33 mouse cellular contexts compared by ENCODE assay signal in the genomic region with DNA sequence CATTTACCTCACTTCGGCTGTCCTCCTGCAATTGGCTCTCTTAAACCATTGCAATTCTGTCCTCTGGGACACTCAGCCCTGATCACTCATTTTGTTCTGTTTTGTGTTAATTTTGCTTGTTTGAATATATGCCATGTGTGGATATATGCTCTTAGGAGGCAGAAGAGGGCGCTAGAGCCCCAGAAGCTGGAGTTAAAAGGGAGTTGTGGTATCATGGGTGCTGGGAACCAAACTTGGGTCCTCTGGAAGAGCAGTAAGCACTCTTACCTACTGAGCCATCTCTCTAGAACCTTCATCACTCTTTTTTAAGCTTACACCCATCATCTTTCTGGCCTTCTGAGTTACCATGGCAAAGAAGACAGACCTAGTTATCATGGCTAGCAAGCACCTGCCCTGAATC. TPM values are rescaled to one million over a fixed set of nuclear protein-coding genes. Genes with fewer than 3 reads are reported as not detected.
DNase-seq lines count a peak whose midpoint lies in the region; ATAC-seq and TF ChIP-seq lines count a peak whose summit lies in the region.
"Had no signal": no experiment of that assay in that cellular context is flagged by ENCODE, and none has a peak within 500 bp of the region (broad histone marks: within the 10 kb centered on the region; RNA-seq: fewer than 3 reads in every experiment).

No protein-coding gene starts in this region.

- H3K9ac ChIP-seq in midbrain, postnatal 0 days (replicated peaks; ENCODE audit: low read length, poor library complexity, severe bottlenecking): no peak overlapping the region
- no peak overlapping the region for H3K9ac ChIP-seq in midbrain, embryonic 16.5 days (ENCODE audit: low read depth, low read length)
- peak overlapping the region; percentile 13; the same call in 1 of the 2 replicates for H3K9ac ChIP-seq in ES-E14 (ENCODE audit: insufficient read depth, low read depth, low read length, poor library complexity, severe bottlenecking)
- no peak overlapping the region for H3K9ac ChIP-seq in stomach, postnatal 0 days (ENCODE audit: low read length)
- H3K9ac ChIP-seq in kidney, embryonic 16.5 days (replicated peaks; ENCODE audit: low read length): no peak overlapping the region
- H3K9ac ChIP-seq: embryonic facial prominence, embryonic 15.5 days; forebrain, embryonic 12.5 days; heart, embryonic 12.5 days; hindbrain, embryonic 13.5 days; lung, embryonic 15.5 days had no signal

- no peak overlapping the region for H3K27ac ChIP-seq in layer of hippocampus, adult 2 months
- no peak overlapping the region for H3K27ac ChIP-seq in midbrain, postnatal 0 days (ENCODE audit: low read depth, low read length)
- no peak overlapping the region for H3K27ac ChIP-seq in midbrain, embryonic 16.5 days (ENCODE audit: low read length)
- peak overlapping the region; percentile 89 for H3K27ac ChIP-seq in ES-E14 (ENCODE audit: insufficient read depth, low read depth, low read length, poor library complexity, severe bottlenecking)
- H3K27ac ChIP-seq in stomach, postnatal 0 days (replicated peaks): no peak overlapping the region
- no peak overlapping the region for H3K27ac ChIP-seq in kidney, embryonic 16.5 days (ENCODE audit: low read length)
- H3K27ac ChIP-seq: embryonic facial prominence, embryonic 10.5 days; embryonic facial prominence, embryonic 15.5 days; forebrain, embryonic 12.5 days; hindbrain, embryonic 13.5 days; lung, embryonic 15.5 days had no signal

- no peak for DNase-seq in layer of hippocampus, adult 2 months (ENCODE audit: low spot score in 2 of 2)
- no peak for DNase-seq in layer of hippocampus, postnatal 10 days (ENCODE audit: low spot score in 2 of 2)
- no peak for DNase-seq in midbrain, postnatal 0 days (ENCODE audit: low spot score)
- no peak for DNase-seq in ES-E14 (ENCODE audit: low read depth, low spot score)
- no peak for DNase-seq in stomach, postnatal 0 days (ENCODE audit: low spot score)
- DNase-seq: adrenal gland, adult 8-10 months; cerebellum, adult 9-10 months; gastrocnemius, postnatal 14 days; heart, adult 18-20 months; heart, postnatal 4 days; kidney, adult 11 months; kidney, postnatal 25 days; liver; lung, postnatal 4 days; midbrain, embryonic 14.5 days; right cerebral cortex, postnatal 25 days; thymus, postnatal 4 days had no signal

- peaks cover 4% of the 10 kb centered on the region; the same call in 1 of the 2 replicates for H3K4me1 ChIP-seq in midbrain, postnatal 0 days (ENCODE audit: insufficient read depth, low read length)
- peaks cover 16% of the 10 kb centered on the region for H3K4me1 ChIP-seq in midbrain, embryonic 16.5 days (ENCODE audit: control insufficient read depth, insufficient read depth, low read length)
- H3K4me1 ChIP-seq in ES-E14 (ENCODE audit: control insufficient read depth in 2 of 2, insufficient read depth in 2 of 2, low read length in 2 of 2, poor library complexity in 1 of 2): peaks cover 4 to 8% of the 10 kb centered on the region in 2 experiments; a peak in 3 of 4 replicates
- H3K4me1 ChIP-seq in stomach, postnatal 0 days (replicated peaks; ENCODE audit: control insufficient read depth, insufficient read depth): peaks cover 9% of the 10 kb centered on the region; the same call in 1 of the 2 replicates
- H3K4me1 ChIP-seq in kidney, embryonic 16.5 days (ENCODE audit: insufficient read depth, low read length): peaks cover 36% of the 10 kb centered on the region

- TF ChIP-seq CTCF in layer of hippocampus, adult 2 months (conservative IDR thresholded peaks at IDR 0.05): peak; percentile 49
- 0 out of 2 replicates have a peak, but pooled peaks have one; percentile 19 for TF ChIP-seq CTCF in midbrain, postnatal 0 days (IDR thresholded peaks at IDR 0.05)
- TF ChIP-seq CTCF in stomach, postnatal 0 days (IDR thresholded peaks at IDR 0.05; ENCODE audit: low read depth): peak; percentile 26

- no peak overlapping the region for H3K4me2 ChIP-seq in midbrain, postnatal 0 days (ENCODE audit: low read depth, low read length, poor library complexity, severe bottlenecking)
- H3K4me2 ChIP-seq in midbrain, embryonic 16.5 days (ENCODE audit: low read length): no peak overlapping the region
- H3K4me2 ChIP-seq in stomach, postnatal 0 days (replicated peaks; ENCODE audit: low read depth): no peak overlapping the region
- H3K4me2 ChIP-seq in kidney, embryonic 16.5 days (replicated peaks; ENCODE audit: low read depth, low read length): no peak overlapping the region
- H3K4me2 ChIP-seq: embryonic facial prominence, embryonic 15.5 days; forebrain, embryonic 12.5 days; heart, embryonic 12.5 days; hindbrain, embryonic 13.5 days; lung, embryonic 15.5 days had no signal

- no peak for ATAC-seq in midbrain, postnatal 0 days (ENCODE audit: low FRiP score)
- no peak for ATAC-seq in midbrain, embryonic 16.5 days
- no peak for ATAC-seq in stomach, postnatal 0 days (ENCODE audit: low FRiP score, low TSS enrichment)
- ATAC-seq in kidney, embryonic 16.5 days (ENCODE audit: low FRiP score, low TSS enrichment): no peak

- TF ChIP-seq EP300 in stomach, postnatal 0 days (optimal IDR thresholded peaks at IDR 0.05): no peak

- in situ Hi-C loops in ES-E14 (cut with MboI; ENCODE audit: low sequenced_read_pairs in 2 of 2, unreplicated experiment in 2 of 2): no loop called here

- 74% methylated on average over 2 of the region's 2 CpGs for WGBS in midbrain, postnatal 0 days
- WGBS in midbrain, embryonic 16.5 days: 68% methylated on average over 2 of the region's 2 CpGs
- WGBS in stomach, postnatal 0 days: 58% methylated on average over 2 of the region's 2 CpGs
- WGBS in kidney, embryonic 16.5 days: 64% methylated on average over 2 of the region's 2 CpGs

- no peaks in the 10 kb centered on the region for H3K9me3 ChIP-seq in midbrain, postnatal 0 days (ENCODE audit: low read length)
- no peaks in the 10 kb centered on the region for H3K9me3 ChIP-seq in midbrain, embryonic 16.5 days (replicated peaks; ENCODE audit: control insufficient read depth, low read length, poor library complexity, severe bottlenecking)
- H3K9me3 ChIP-seq in ES-E14 (ENCODE audit: control insufficient read depth, insufficient read depth, low read depth, low read length): no peaks in the 10 kb centered on the region
- no peaks in the 10 kb centered on the region for H3K9me3 ChIP-seq in stomach, postnatal 0 days (ENCODE audit: control insufficient read depth, low read length)
- H3K9me3 ChIP-seq in kidney, embryonic 16.5 days (ENCODE audit: low read length): no peaks in the 10 kb centered on the region
- H3K9me3 ChIP-seq: embryonic facial prominence, embryonic 15.5 days; forebrain, embryonic 12.5 days; heart, embryonic 12.5 days; hindbrain, embryonic 13.5 days; lung, embryonic 15.5 days had no signal

- H3K4me3 ChIP-seq in layer of hippocampus, adult 2 months: no peak overlapping the region
- no peak overlapping the region for H3K4me3 ChIP-seq in midbrain, postnatal 0 days (ENCODE audit: low read depth, low read length)
- no peak overlapping the region for H3K4me3 ChIP-seq in midbrain, embryonic 16.5 days (ENCODE audit: low read depth, low read length)
- peak overlapping the region in 1 of 2 experiments; percentile 31; a peak in 1 of 4 replicates for H3K4me3 ChIP-seq in ES-E14 (ENCODE audit: insufficient read depth in 1 of 2, low read depth in 1 of 2, low read length in 2 of 2, poor library complexity in 1 of 2, severe bottlenecking in 1 of 2)
- no peak overlapping the region for H3K4me3 ChIP-seq in stomach, postnatal 0 days (ENCODE audit: low read depth, low read length)
- H3K4me3 ChIP-seq in kidney, embryonic 16.5 days (ENCODE audit: low read length): no peak overlapping the region
- H3K4me3 ChIP-seq: embryonic facial prominence, embryonic 10.5 days; embryonic facial prominence, embryonic 15.5 days; forebrain, embryonic 12.5 days; heart, embryonic 12.5 days; hindbrain, embryonic 13.5 days; lung, embryonic 15.5 days had no signal

- peaks cover 16% of the 10 kb centered on the region for H3K27me3 ChIP-seq in midbrain, postnatal 0 days (ENCODE audit: insufficient read depth, low read length)
- peaks cover 22% of the 10 kb centered on the region for H3K27me3 ChIP-seq in midbrain, embryonic 16.5 days (ENCODE audit: control insufficient read depth, insufficient read depth, low read depth, low read length)
- H3K27me3 ChIP-seq in stomach, postnatal 0 days (ENCODE audit: control insufficient read depth, insufficient read depth, low read length): no peaks in the 10 kb centered on the region
- peaks cover 20% of the 10 kb centered on the region for H3K27me3 ChIP-seq in kidney, embryonic 16.5 days (ENCODE audit: insufficient read depth, low read length)

- H3K36me3 ChIP-seq in midbrain, postnatal 0 days (ENCODE audit: insufficient read depth, low read length): peaks cover 3% of the 10 kb centered on the region; the same call in 1 of the 2 replicates
- H3K36me3 ChIP-seq in midbrain, embryonic 16.5 days (ENCODE audit: control insufficient read depth, insufficient read depth, low read length): peaks cover 4% of the 10 kb centered on the region; the same call in 1 of the 2 replicates
- no peaks in the 10 kb centered on the region for H3K36me3 ChIP-seq in ES-E14 (ENCODE audit: control insufficient read depth, insufficient read depth, low read length, poor library complexity, severe bottlenecking)
- no peaks in the 10 kb centered on the region for H3K36me3 ChIP-seq in stomach, postnatal 0 days (ENCODE audit: control insufficient read depth, insufficient read depth, low read length)
- H3K36me3 ChIP-seq in kidney, embryonic 16.5 days (ENCODE audit: insufficient read depth, low read length): no peaks in the 10 kb centered on the region
- H3K36me3 ChIP-seq: embryonic facial prominence, embryonic 10.5 days; embryonic facial prominence, embryonic 15.5 days; forebrain, embryonic 12.5 days; heart, embryonic 12.5 days; lung, embryonic 15.5 days had no signal

RNA-seq across cellular contexts. Expression of a gene that starts 1.9 kb away (rescaled TPM):
- total RNA-seq in layer of hippocampus, adult 2 months (2021): not detected
- not detected for total RNA-seq in layer of hippocampus, postnatal 10 days (2021)
- not detected in 2 replicates for total RNA-seq in midbrain, postnatal 0 days (2014; rRNA removed)
- polyA plus RNA-seq in midbrain, postnatal 0 days (2015; fragmentation: Nextera tagmentation; extraction: Ambion mirVana): not detected in 2 replicates
- polyA plus RNA-seq in midbrain, embryonic 16.5 days (2015; fragmentation: Nextera tagmentation; extraction: Ambion mirVana): not detected in 2 replicates
- 1.4 and 1.5 TPM in 2 replicates for total RNA-seq in ES-E14 (2012; rRNA removed)
- polyA plus RNA-seq in stomach, postnatal 0 days (2015; fragmentation: Nextera tagmentation; extraction: Ambion mirVana): 0.28 and 0.57 TPM in 2 replicates
- polyA plus RNA-seq in kidney, embryonic 16.5 days (2015; fragmentation: Nextera tagmentation; extraction: Ambion mirVana): 0.64 and 0.80 TPM in 2 replicates
- total RNA-seq: common myeloid progenitor, adult 5-6 weeks; heart, adult 18-20 months; layer of hippocampus, adult 18-20 months; layer of hippocampus, postnatal 25 days; left cerebral cortex, postnatal 10 days; neutrophil, adult 5-6 weeks had no signal
- polyA plus RNA-seq: C2C12; embryonic facial prominence, embryonic 10.5 days; forebrain, embryonic 12.5 days; hindbrain, embryonic 13.5 days; midbrain, embryonic 14.5 days; neural tube, embryonic 11.5 days; thymus, postnatal 0 days had no signal

RNA-seq across cellular contexts. Expression of a gene that starts 3.3 kb away (rescaled TPM):
- total RNA-seq in layer of hippocampus, adult 2 months (2021): 10 to 100 TPM; 29.4 to 42.9 TPM
- total RNA-seq in layer of hippocampus, postnatal 10 days (2021): 10 to 100 TPM; 24.9 to 29.9 TPM
- total RNA-seq in midbrain, postnatal 0 days (2014; rRNA removed): 36.3 and 42.7 TPM in 2 replicates
- polyA plus RNA-seq in midbrain, postnatal 0 days (2015; fragmentation: Nextera tagmentation; extraction: Ambion mirVana): 24.1 and 25.1 TPM in 2 replicates
- 47.4 and 55.1 TPM in 2 replicates for polyA plus RNA-seq in midbrain, embryonic 16.5 days (2015; fragmentation: Nextera tagmentation; extraction: Ambion mirVana)
- 28.8 and 45.5 TPM in 2 replicates for total RNA-seq in ES-E14 (2012; rRNA removed)
- polyA plus RNA-seq in stomach, postnatal 0 days (2015; fragmentation: Nextera tagmentation; extraction: Ambion mirVana): 26.3 and 27.3 TPM in 2 replicates
- 51.4 and 56.9 TPM in 2 replicates for polyA plus RNA-seq in kidney, embryonic 16.5 days (2015; fragmentation: Nextera tagmentation; extraction: Ambion mirVana)

RNA-seq across cellular contexts. Expression of a gene that starts 21.7 kb away (rescaled TPM):
- 10 to 100 TPM; 54.5 to 54.8 TPM for total RNA-seq in layer of hippocampus, adult 2 months (2021)
- total RNA-seq in layer of hippocampus, postnatal 10 days (2021): 10 to 100 TPM; 49.9 to 59.2 TPM
- total RNA-seq in midbrain, postnatal 0 days (2014; rRNA removed): 25.3 and 44.3 TPM in 2 replicates
- 13.6 and 16.0 TPM in 2 replicates for polyA plus RNA-seq in midbrain, postnatal 0 days (2015; fragmentation: Nextera tagmentation; extraction: Ambion mirVana)
- polyA plus RNA-seq in midbrain, embryonic 16.5 days (2015; fragmentation: Nextera tagmentation; extraction: Ambion mirVana): 14.1 and 14.3 TPM in 2 replicates
- 65.8 and 114 TPM in 2 replicates for total RNA-seq in ES-E14 (2012; rRNA removed)
- polyA plus RNA-seq in stomach, postnatal 0 days (2015; fragmentation: Nextera tagmentation; extraction: Ambion mirVana): 81.0 and 94.8 TPM in 2 replicates
- polyA plus RNA-seq in kidney, embryonic 16.5 days (2015; fragmentation: Nextera tagmentation; extraction: Ambion mirVana): 45.9 and 55.8 TPM in 2 replicates
- total RNA-seq: common myeloid progenitor, adult 5-6 weeks; neutrophil, adult 5-6 weeks had no signal
